Mouse (Mus musculus): ENCODE data around the gene Ldlr. TPM values are rescaled to one million over a fixed set of nuclear protein-coding genes. Genes with fewer than 3 reads are reported as not detected.

Ldlr gene
- polyA plus RNA-seq, 1 experiment from 2014 or later, result 22.1 TPM

DNA sequence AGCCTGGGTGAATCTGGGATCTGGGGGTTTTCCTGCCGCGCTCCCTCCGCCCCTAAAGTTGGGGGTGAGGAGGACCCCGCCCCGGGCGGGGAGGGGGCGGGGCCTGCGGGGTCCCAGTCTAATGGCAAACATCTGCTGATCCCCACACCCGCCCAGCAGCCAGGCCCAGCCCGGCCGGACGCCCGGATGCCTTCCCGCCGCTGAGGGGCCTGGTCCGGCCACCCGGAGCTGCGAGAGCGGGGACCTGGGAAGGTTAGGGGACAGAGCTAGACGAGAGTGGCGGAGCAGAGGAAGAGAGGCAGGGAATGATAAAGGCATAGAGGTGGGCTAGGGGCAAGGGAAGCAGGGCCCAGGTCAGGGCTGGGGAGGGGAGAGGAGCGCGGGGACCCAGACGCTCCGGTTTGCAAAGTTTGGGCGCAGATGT lies 74.7 kb downstream of the Ldlr start:
- peak; percentile 66 for ATAC-seq (ENCODE audit: low FRiP score)

DNA sequence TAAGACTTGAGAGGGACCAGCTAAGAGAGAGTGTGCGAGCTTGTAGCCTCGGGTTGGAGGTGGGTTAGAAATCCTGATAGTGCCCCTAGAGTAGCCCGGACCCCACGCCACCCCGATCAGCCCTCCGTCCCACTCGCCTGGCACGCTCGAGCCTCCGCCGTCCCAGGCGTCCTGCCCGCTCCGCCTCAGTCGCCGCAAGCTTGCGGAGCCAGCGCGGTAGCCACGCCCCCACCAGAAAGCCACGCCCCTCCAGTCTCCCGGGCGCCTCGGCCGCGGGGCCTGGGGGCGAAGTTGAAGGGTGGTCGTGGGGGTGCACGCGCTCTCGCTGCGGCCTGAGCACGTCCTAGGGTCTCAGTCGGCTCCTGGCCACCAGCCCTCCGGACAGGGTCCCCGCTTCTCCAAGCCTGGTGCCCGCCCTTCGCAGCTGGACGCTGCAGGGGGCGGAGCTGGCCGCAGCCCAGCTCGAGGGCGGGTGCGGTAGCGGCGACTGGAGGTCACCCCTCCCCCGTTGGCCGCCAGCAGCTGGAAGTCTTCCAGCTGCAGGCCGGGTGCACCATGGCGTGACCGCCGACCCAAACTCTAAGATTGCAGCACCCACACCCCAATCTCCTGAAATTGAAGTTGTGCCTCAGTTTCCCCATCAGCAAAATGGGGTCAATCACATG lies 75.2 kb downstream of the Ldlr start, which contains the start of gene Kank2:
Gene Kank2 (minus strand): TSS at position 400 of the 665 bp plus-strand sequence.
- H3K36me3 ChIP-seq (ENCODE audit: control insufficient read depth, insufficient read depth, low read length), result no peaks in the 10 kb centered on the region; the same call in 1 of the 2 replicates
- peaks cover 7% of the 10 kb centered on the region; the same call in 1 of the 2 replicates for H3K4me1 ChIP-seq (ENCODE audit: control insufficient read depth, insufficient read depth, low read length)
- no peaks in the 10 kb centered on the region for H3K9me3 ChIP-seq (ENCODE audit: control insufficient read depth, low read length)
- H3K9ac ChIP-seq (ENCODE audit: low read length), result peak within 1 kb of the TSS; percentile 74
- WGBS, result under 1% methylated on average over 52 of the region's 52 CpGs
- no peaks in the 10 kb centered on the region for H3K27me3 ChIP-seq (ENCODE audit: control insufficient read depth, insufficient read depth, low read length)
- DNase-seq (ENCODE audit: low spot score, missing footprints), result peak; percentile 99
- peak within 1 kb of the TSS; percentile 61 for H3K27ac ChIP-seq (ENCODE audit: low read depth, low read length)
- H3K4me2 ChIP-seq, result peak within 1 kb of the TSS; percentile 94
- peak within 1 kb of the TSS; percentile 72 for H3K4me3 ChIP-seq (ENCODE audit: low read depth, low read length)
- peak; percentile 88 for ATAC-seq (ENCODE audit: low FRiP score)

More for the DNA sequence above, 74.7 kb downstream of the Ldlr start:
- no peaks in the 10 kb centered on the region for H3K9me3 ChIP-seq (ENCODE audit: control insufficient read depth, low read length)
- H3K27ac ChIP-seq (ENCODE audit: low read depth, low read length), result peak overlapping the region; percentile 61
- peak overlapping the region; percentile 72 for H3K4me3 ChIP-seq (ENCODE audit: low read depth, low read length)
- DNase-seq (ENCODE audit: low spot score, missing footprints), result peak; percentile 96
- peaks cover 7% of the 10 kb centered on the region; the same call in 1 of the 2 replicates for H3K4me1 ChIP-seq (ENCODE audit: control insufficient read depth, insufficient read depth, low read length)
- peak overlapping the region; percentile 74 for H3K9ac ChIP-seq (ENCODE audit: low read length)
- H3K27me3 ChIP-seq (ENCODE audit: control insufficient read depth, insufficient read depth, low read length), result no peaks in the 10 kb centered on the region
- no peaks in the 10 kb centered on the region; the same call in 1 of the 2 replicates for H3K36me3 ChIP-seq (ENCODE audit: control insufficient read depth, insufficient read depth, low read length)
- 1% methylated on average over 22 of the region's 26 CpGs for WGBS
- peak overlapping the region; percentile 94 for H3K4me2 ChIP-seq

DNA sequence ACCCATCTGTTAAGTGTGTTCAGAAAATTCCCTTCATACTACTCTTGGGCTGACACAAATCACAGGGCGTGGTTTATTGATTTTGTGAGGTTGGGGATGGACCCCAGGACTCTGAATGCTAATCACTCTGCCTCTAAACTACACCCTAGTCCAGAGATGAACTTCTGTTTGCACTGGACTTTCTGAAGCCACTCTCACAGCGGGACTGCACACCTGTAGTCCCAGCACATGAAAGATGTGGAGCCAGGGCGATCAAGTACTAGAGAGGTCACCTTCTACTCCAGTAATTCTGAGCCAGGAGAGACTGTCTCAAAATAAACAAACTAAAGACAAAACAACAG lies 75.7 kb downstream of the Ldlr start:
- DNase-seq (ENCODE audit: low spot score, missing footprints) (peak; percentile 83), ATAC-seq (ENCODE audit: low FRiP score) (no peak)
- H3K9ac ChIP-seq (ENCODE audit: low read length), result no peak overlapping the region; the same call in 1 of the 2 replicates
- peak overlapping the region; percentile 94 for H3K4me2 ChIP-seq
- H3K36me3 ChIP-seq (ENCODE audit: control insufficient read depth, insufficient read depth, low read length), result no peaks in the 10 kb centered on the region; the same call in 1 of the 2 replicates
- no peak overlapping the region for H3K27ac ChIP-seq (ENCODE audit: low read depth, low read length)
- peaks cover 7% of the 10 kb centered on the region; the same call in 1 of the 2 replicates for H3K4me1 ChIP-seq (ENCODE audit: control insufficient read depth, insufficient read depth, low read length)
- 46% methylated on average over 3 of the region's 3 CpGs for WGBS
- H3K9me3 ChIP-seq (ENCODE audit: control insufficient read depth, low read length), result no peaks in the 10 kb centered on the region
- H3K27me3 ChIP-seq (ENCODE audit: control insufficient read depth, insufficient read depth, low read length), result no peaks in the 10 kb centered on the region
- H3K4me3 ChIP-seq (ENCODE audit: low read depth, low read length), result peak overlapping the region; percentile 72

Other genes starting within 250 kb of the Ldlr start
- gene Tmed1, start 213.2 kb upstream of the Ldlr start, polyA plus RNA-seq (2014; fragmentation: Nextera tagmentation; extraction: Ambion mirVana), result 64.5 and 68.0 TPM in 2 replicates
- gene AB124611, start 197.3 kb upstream of the Ldlr start, polyA plus RNA-seq (2014; fragmentation: Nextera tagmentation; extraction: Ambion mirVana), result 2.9 and 3.2 TPM in 2 replicates
- gene Carm1, start 176.6 kb upstream of the Ldlr start, polyA plus RNA-seq (2014; fragmentation: Nextera tagmentation; extraction: Ambion mirVana), result 53.4 and 63.1 TPM in 2 replicates
- gene Timm29, start 130.8 kb upstream of the Ldlr start, polyA plus RNA-seq (2014; fragmentation: Nextera tagmentation; extraction: Ambion mirVana), result 57.9 and 59.9 TPM in 2 replicates
- 14.8 and 15.1 TPM in 2 replicates for gene Yipf2, start 130.7 kb upstream of the Ldlr start, polyA plus RNA-seq (2014; fragmentation: Nextera tagmentation; extraction: Ambion mirVana)
- 126 and 136 TPM in 2 replicates for gene Smarca4, start 107.3 kb upstream of the Ldlr start, polyA plus RNA-seq (2014; fragmentation: Nextera tagmentation; extraction: Ambion mirVana)
- 91.3 and 115 TPM in 2 replicates for gene Spc24, start 36.8 kb downstream of the Ldlr start, polyA plus RNA-seq (2014; fragmentation: Nextera tagmentation; extraction: Ambion mirVana)
- gene Kank2, start 75.3 kb downstream of the Ldlr start, polyA plus RNA-seq (2014; fragmentation: Nextera tagmentation; extraction: Ambion mirVana), result 3.5 and 3.9 TPM in 2 replicates
- 0.19 and 0.22 TPM in 2 replicates for gene Angptl8, start 112.0 kb downstream of the Ldlr start, polyA plus RNA-seq (2014; fragmentation: Nextera tagmentation; extraction: Ambion mirVana)
- 15.1 and 15.9 TPM in 2 replicates for gene Dock6, start 129.2 kb downstream of the Ldlr start, polyA plus RNA-seq (2014; fragmentation: Nextera tagmentation; extraction: Ambion mirVana)
- 7.8 and 9.1 TPM in 2 replicates for gene Rab3d, start 194.7 kb downstream of the Ldlr start, polyA plus RNA-seq (2014; fragmentation: Nextera tagmentation; extraction: Ambion mirVana)
- gene Ccdc159, start 204.0 kb downstream of the Ldlr start, polyA plus RNA-seq (2014; fragmentation: Nextera tagmentation; extraction: Ambion mirVana), result 2.4 and 3.4 TPM in 2 replicates
- 30.6 and 35.7 TPM in 2 replicates for gene Tmem205, start 204.1 kb downstream of the Ldlr start, polyA plus RNA-seq (2014; fragmentation: Nextera tagmentation; extraction: Ambion mirVana)
- gene Plppr2, start 213.6 kb downstream of the Ldlr start, polyA plus RNA-seq (2014; fragmentation: Nextera tagmentation; extraction: Ambion mirVana), result 19.1 and 22.2 TPM in 2 replicates
- 20.3 and 22.3 TPM in 2 replicates for gene Swsap1, start 232.3 kb downstream of the Ldlr start, polyA plus RNA-seq (2014; fragmentation: Nextera tagmentation; extraction: Ambion mirVana)
- gene Epor, start 240.0 kb downstream of the Ldlr start, polyA plus RNA-seq (2014; fragmentation: Nextera tagmentation; extraction: Ambion mirVana), result 3.4 and 5.2 TPM in 2 replicates